Mouse (Mus musculus) kidney, adult 2 months (tissue): ENCODE data around the gene Gpatch3. TPM values are rescaled to one million over a fixed set of nuclear protein-coding genes. Genes with fewer than 3 reads are reported as not detected.

Source experiments
- DNase-seq: peaks from one replicate; pipeline ENCODE4 v3.0.0; 2021
- H3K27ac ChIP-seq: fragments of 200-500 bp; 2 replicates; pipeline ENCODE4 v1.5.1; 2012; ENCODE audit warnings: low read depth, low read length, control low read depth, inconsistent platforms; ENCODE audit not compliant: insufficient read depth
- H3K27me3 ChIP-seq: fragments of 200-500 bp; replicated peaks from 2 replicates; pipeline ENCODE4 v1.6.1; 2012; ENCODE audit warnings: mild to moderate bottlenecking, moderate library complexity, low read length, inconsistent platforms; ENCODE audit not compliant: control insufficient read depth, insufficient read depth
- H3K36me3 ChIP-seq: fragments of 200-500 bp; 2 replicates; pipeline ENCODE4 v1.6.1; 2012; ENCODE audit warnings: mild to moderate bottlenecking, moderate library complexity, low read length, inconsistent platforms; ENCODE audit not compliant: control insufficient read depth, insufficient read depth
- H3K4me1 ChIP-seq: fragments of 200-500 bp; 2 replicates; pipeline ENCODE4 v1.6.1; 2011; ENCODE audit warnings: low read length; ENCODE audit not compliant: control insufficient read depth, insufficient read depth
- H3K4me3 ChIP-seq: fragments of 200-500 bp; 2 replicates; pipeline ENCODE4 v1.5.1; 2011; ENCODE audit warnings: mild to moderate bottlenecking, low read depth, low read length, control low read depth; ENCODE audit not compliant: insufficient read depth
- CTCF ChIP-seq: fragments of 200-500 bp; conservative IDR thresholded peaks from 2 replicates; pipeline ENCODE4 v1.5.1; 2011; ENCODE audit warnings: low read depth, mild to moderate bottlenecking, control low read depth, low read length, moderate library complexity, mixed read lengths; ENCODE audit not compliant: insufficient read depth, insufficient read length
- POLR2A ChIP-seq: fragments of 200-500 bp; IDR thresholded peaks from one replicate; pipeline ENCODE4 v1.6.1; 2011; ENCODE audit warnings: low read depth, low read length, control low read depth
- WGBS: fragments of 180-500 bp; shearing (Covaris S2); methylation state at CpG from one replicate; pipeline ENCODE4 v1.1.7; 2018; 5-methylcytosine and 5-hydroxymethylcytosine counted together
- polyA plus RNA-seq: library from polyadenylated mRNA; depleted of rRNA; stranded (reverse); fragments of >200 nt; gene quantifications from 2 replicates; pipeline ENCODE4 v1.2.3, GENCODE M21; 2012

Gpatch3 gene
- polyA plus RNA-seq, 1 experiment = 3.8 TPM

DNA sequence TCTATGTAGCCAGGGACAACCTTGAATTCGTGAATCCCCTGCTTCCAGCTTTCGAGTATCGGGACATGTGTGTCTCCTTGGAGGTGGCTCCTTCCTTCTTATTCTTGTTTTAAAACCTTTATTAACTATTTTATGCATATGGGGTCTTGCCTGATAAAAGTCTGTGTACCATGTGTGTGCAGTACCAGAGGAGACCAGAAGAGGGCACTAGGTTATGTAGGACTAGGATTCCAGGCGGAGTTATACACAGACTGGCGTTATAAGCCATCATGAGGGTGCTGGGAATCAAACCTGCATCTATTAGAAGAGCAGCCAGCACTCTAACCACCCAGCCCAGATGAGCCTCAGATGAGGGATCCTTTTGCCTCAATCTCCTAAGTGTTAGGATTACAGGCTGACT lies 37.3 kb downstream of the Gpatch3 start:
- Histone ChIP-seq H3K4me1 (no peaks in the 10 kb centered on the region), H3K36me3 (no peaks in the 10 kb centered on the region), H3K27ac (no peak overlapping the region), H3K4me3 (no peak overlapping the region), H3K27me3 (no peaks in the 10 kb centered on the region)
- DNase-seq = no peak
- 98% methylated on average over 5 of the region's 5 CpGs for WGBS
- no peak for TF ChIP-seq CTCF
- TF ChIP-seq POLR2A = no peak

DNA sequence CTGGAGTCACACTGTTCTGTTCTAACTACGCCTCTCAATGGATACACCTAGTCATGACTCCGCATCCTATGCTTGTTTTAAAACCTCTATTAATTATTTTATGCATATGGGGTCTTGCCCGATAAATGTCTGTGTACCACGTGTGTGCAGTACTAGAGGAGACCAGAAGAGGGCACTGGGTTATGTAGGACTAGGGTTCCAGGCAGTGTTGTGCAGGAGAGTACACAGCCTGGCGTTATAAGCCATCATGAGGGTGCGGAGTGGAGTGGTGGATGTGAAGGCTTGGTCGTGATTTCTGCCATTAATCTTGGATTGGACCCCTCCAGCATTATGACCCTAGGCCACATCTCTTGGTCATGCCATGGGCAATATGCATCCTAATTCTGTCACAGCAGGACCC lies 37.9 kb downstream of the Gpatch3 start:
- WGBS = 96% methylated on average over 7 of the region's 7 CpGs
- H3K27me3 ChIP-seq = no peaks in the 10 kb centered on the region
- H3K27ac ChIP-seq = no peak overlapping the region
- no peaks in the 10 kb centered on the region for H3K4me1 ChIP-seq
- no peak for DNase-seq
- no peak overlapping the region for H3K4me3 ChIP-seq
- no peaks in the 10 kb centered on the region for H3K36me3 ChIP-seq
- no peak for TF ChIP-seq CTCF
- no peak for TF ChIP-seq POLR2A

DNA sequence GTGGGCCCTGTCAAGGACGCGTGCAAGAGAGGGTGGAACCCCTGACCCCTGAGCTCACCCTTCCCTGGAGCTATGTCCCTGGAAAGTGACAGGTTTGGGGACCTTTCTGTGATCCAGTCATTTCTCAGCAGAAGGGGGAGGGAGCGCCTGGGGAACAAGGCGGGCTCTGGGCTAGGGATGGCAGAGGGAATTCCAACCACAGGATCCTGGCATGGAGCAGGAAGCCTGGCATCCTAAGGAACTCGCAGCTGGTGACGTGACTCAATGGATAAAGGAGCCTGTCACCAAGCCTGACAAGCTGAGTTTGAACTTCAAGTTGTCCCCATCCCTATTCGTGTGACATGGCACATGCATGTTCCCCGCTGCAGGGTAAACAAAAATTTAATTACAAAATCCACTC lies 38.5 kb downstream of the Gpatch3 start:
- TF ChIP-seq CTCF (no peak), POLR2A (no peak)
- H3K4me1 ChIP-seq = no peaks in the 10 kb centered on the region
- H3K27ac ChIP-seq = no peak overlapping the region
- H3K27me3 ChIP-seq = no peaks in the 10 kb centered on the region
- 92% methylated on average over 8 of the region's 8 CpGs for WGBS
- H3K4me3 ChIP-seq = no peak overlapping the region
- no peak for DNase-seq
- H3K36me3 ChIP-seq = no peaks in the 10 kb centered on the region

DNA sequence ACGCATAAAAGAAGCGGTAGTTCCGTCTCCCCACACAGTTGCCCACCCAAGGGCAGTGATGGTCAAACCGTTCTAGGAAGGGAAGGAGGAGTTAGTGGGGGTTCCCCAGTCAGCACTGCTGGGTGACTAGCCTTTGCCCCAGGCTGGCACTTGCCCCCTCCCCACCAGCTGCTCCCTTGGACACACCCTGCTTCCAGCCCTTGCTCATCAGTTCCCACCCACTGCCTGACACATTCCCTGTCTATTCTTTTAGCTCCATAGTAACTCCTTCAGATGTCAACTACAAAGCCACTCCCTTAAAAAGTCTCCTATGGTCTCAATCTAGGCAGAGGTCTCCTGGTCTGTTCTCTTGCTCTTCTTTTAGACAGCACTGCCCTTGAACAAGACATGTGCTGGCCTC lies 39.3 kb downstream of the Gpatch3 start:
- Histone ChIP-seq H3K4me1 (no peaks in the 10 kb centered on the region), H3K36me3 (no peaks in the 10 kb centered on the region), H3K4me3 (no peak overlapping the region), H3K27me3 (no peaks in the 10 kb centered on the region), H3K27ac (no peak overlapping the region)
- TF ChIP-seq POLR2A (no peak), CTCF (no peak)
- 83% methylated on average over 4 of the region's 4 CpGs for WGBS
- no peak for DNase-seq

DNA sequence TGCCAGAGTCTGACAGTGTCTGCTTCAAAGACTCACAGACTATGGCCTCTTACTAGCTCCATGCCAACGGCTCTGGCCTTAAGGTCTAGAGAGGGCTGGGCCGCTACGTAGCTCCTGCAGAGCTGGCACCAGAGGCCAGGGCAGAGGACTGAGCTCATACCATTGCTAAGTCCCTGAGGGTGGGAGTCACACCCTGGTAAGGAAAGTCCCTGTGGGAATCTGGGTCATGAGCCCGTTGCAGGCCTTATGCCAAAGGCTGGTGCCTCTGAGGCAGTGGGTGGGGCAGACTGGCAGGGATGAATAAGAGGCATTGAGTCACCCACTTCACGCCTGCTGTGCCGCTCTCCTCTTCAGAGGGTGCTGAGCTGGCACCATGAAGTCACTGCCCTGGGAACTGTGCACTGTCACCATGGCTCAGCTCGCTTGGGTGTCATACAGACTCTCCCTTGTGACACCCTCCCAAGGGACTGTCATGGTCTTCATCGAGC lies 39.8 kb downstream of the Gpatch3 start:
- TF ChIP-seq CTCF = no peak
- TF ChIP-seq POLR2A = no peak
- H3K4me1 ChIP-seq = no peaks in the 10 kb centered on the region
- WGBS = 73% methylated on average over 8 of the region's 8 CpGs
- H3K27me3 ChIP-seq = no peaks in the 10 kb centered on the region
- no peak overlapping the region for H3K27ac ChIP-seq
- no peaks in the 10 kb centered on the region for H3K36me3 ChIP-seq
- H3K4me3 ChIP-seq = no peak overlapping the region
- peak; percentile 24 for DNase-seq

DNA sequence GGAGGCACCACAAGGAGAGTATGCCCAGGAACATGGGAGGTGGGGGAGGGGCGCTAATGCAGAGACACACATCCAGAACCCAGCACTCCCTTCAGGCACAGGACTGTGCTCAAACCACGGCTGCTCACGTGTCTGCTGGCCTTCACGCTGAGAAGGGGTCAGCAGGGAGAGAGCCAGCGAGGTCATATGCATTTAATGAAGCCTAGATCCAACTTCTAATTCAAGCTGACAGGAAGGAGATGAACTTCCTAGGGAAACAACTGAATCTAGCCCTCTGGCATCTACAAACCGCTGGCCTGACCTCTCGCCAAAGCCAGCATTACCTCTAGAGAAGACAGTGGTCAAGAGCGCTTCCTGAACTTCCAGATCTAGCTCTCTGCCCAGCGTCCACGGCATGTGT lies 40.9 kb downstream of the Gpatch3 start:
- Histone ChIP-seq H3K27me3 (no peaks in the 10 kb centered on the region), H3K36me3 (no peaks in the 10 kb centered on the region), H3K4me1 (no peaks in the 10 kb centered on the region), H3K4me3 (no peak overlapping the region), H3K27ac (no peak overlapping the region)
- peak; percentile 67 for DNase-seq
- TF ChIP-seq POLR2A (no peak), CTCF (no peak)
- WGBS = 60% methylated on average over 10 of the region's 10 CpGs

DNA sequence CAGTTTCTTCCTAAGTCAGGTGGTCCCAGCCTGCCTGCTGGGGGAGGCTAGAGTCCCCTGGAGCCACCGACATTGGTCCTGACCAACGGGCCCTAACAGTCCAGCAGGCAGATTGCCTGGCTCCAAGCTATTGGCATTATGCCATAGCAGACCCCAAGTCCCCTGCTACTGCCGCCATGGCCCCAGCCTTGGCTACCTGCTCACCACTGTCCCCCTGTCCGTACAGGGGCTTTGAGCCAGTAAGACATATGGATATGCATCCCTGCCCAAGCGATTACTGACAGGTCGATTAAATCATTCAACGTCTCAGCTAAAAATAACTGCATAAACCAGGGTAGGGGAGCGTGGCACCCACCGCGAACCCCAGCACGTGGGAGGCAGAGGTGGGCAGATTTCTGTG lies 43.4 kb downstream of the Gpatch3 start:
- TF ChIP-seq CTCF = no peak
- no peak for TF ChIP-seq POLR2A
- Histone ChIP-seq H3K27ac (no peak overlapping the region), H3K36me3 (no peaks in the 10 kb centered on the region), H3K27me3 (no peaks in the 10 kb centered on the region), H3K4me1 (no peaks in the 10 kb centered on the region), H3K4me3 (no peak overlapping the region)
- WGBS = 83% methylated on average over 11 of the region's 11 CpGs
- no peak for DNase-seq
